Mouse (Mus musculus): Measurements from ENCODE around the gene Tespa1. TPM values are rescaled to one million over a fixed set of nuclear protein-coding genes. Genes with fewer than 3 reads are reported as not detected.
"Not testable (repeated sequence)": the region's sequence is repeated elsewhere in the genome, so short reads cannot be mapped to it uniquely, and the experiment has no call there.

Tespa1 gene
- total RNA-seq, 2 experiments from 2014 or later, result 0.44 TPM; not detected in 1

GRCm38 (mm10) chr10:130337581-130337980 is 14.9 kb downstream of the Tespa1 start:
- no peak for DNase-seq (ENCODE audit: low spot score)
- intact Hi-C loops (cut with DNase I), result no loop called here

DNA sequence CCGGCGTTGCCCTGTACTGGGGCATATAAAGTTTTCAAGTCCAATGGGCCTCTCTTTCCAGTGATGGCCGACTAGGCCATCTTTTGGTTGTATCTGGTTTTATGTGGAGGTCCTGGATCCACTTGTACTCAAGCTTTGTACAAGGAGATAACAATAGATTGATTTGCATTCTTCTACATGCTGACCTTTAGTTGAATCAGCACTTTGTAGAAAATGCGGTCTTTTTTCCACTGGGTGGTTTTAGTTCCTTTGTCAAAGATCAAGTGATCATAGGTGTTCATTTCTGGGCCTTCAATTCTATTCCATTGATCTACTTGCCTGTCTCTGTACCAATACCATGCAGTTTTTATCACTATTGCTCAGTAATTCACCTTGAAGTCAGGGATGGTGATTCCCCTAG is 17.4 kb downstream of the Tespa1 start:
- intact Hi-C loops (cut with DNase I); DNase-seq (ENCODE audit: low spot score): not testable (repeated sequence)

DNA sequence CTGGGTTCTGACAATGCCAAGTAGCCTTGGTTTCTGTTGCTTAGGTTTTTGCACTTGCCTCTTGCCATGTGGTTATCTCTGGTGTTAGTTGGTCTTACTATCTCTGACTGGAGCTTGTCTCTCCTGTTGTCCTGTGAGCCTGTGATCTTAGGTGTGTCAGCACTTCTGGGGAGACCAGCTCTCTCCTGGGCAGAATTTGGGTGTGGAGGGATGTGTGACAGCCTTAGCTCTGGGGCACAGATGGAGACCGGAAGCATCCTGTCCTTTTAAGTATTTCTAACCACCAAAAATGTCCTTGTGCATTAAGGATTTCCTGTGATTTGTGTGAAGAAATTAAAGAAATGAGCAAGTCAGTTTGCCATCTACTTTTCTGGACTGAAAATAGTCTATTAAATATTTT is 21.4 kb downstream of the Tespa1 start:
- intact Hi-C loops (cut with DNase I), result no loop called here
- no peak for DNase-seq (ENCODE audit: low spot score)

DNA sequence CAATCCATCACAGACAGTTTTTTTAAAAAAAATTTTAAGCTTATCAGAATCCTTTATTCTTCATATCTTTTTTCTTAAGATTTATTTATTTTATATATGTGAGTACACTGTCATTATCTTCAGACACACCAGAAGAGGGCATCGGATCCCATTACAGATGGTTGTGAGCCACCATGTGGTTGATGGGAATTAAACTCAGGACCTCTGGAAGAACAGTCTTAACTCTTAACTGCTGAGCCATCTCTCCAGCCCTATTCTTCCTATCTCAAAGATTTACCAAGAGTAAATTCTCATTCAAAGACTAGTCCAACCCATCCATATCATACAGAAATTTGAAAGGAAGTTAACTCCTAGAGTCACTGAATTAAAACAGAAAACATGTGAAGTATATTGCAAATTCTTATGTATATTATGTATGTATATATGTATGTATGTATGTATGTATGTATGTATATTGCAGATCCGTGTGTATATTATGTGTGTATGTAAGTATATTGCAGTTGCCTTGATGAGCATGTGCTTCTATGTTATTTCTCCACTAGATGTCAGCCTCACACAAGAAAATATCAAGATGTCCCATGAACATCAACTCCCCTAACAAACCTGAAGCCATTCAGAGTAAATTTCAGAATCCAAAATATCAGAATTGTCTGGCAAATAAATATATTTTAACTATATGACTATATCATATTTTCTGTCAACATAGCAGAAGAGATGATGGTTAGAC is 40.9 kb downstream of the Tespa1 start:
- no peak for DNase-seq (ENCODE audit: low spot score)
- intact Hi-C loops (cut with DNase I), result no loop called here

GRCm38 (mm10) chr10:130364766-130365165 is 42.1 kb downstream of the Tespa1 start:
- intact Hi-C loops (cut with DNase I), result no loop called here
- DNase-seq (ENCODE audit: low spot score), result no peak

GRCm38 (mm10) chr10:130368384-130368783 is 45.7 kb downstream of the Tespa1 start:
- DNase-seq (ENCODE audit: low spot score), result no peak
- intact Hi-C loops (cut with DNase I), result no loop called here

- intact Hi-C loops (cut with DNase I), result no loop called here
- no peak for DNase-seq (ENCODE audit: low spot score)
Measured at GRCm38 (mm10) chr10:130370005-130370682, 47.5 kb downstream of the Tespa1 start.

GRCm38 (mm10) chr10:130371644-130372043 is 49.0 kb downstream of the Tespa1 start:
- DNase-seq (ENCODE audit: low spot score), result no peak
- intact Hi-C loops (cut with DNase I), result no loop called here

DNA sequence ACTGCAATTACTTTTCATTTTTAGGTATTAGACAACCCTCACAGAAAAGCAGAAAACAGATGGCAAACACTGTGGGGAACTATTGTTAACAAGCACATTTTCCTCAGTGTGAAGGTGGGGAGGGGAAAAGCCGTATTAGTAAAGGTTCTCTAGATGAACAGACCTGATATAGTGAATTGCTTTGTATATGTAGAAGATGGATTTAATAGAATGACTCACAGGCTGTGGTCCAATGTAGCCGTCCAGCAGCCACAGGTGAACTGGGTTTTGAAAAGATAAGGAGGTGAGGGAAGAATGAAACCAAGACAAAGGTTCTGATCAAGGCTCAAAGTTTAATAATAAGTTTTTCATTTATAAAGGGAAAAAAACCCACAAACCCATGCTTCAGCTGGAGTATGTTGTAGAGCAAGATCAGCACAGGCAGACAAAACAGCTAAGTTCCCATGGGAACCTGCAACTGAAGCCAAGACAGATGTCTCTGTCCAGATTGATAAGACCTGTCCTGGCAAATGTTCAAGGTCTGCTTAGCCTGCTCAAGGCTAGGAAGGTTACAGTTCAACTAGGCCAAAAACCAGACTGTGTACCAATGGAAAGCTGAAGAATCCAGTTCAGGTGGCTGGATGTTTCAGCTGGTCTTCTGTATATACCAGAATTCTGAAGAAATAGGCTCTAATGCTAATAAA is 50.0 kb downstream of the Tespa1 start:
- intact Hi-C loops (cut with DNase I), result no loop called here
- DNase-seq (ENCODE audit: low spot score), result no peak

- intact Hi-C loops (cut with DNase I), result no loop called here
- no peak for DNase-seq (ENCODE audit: low spot score)
Measured at GRCm38 (mm10) chr10:130375145-130375544, 52.5 kb downstream of the Tespa1 start.

DNA sequence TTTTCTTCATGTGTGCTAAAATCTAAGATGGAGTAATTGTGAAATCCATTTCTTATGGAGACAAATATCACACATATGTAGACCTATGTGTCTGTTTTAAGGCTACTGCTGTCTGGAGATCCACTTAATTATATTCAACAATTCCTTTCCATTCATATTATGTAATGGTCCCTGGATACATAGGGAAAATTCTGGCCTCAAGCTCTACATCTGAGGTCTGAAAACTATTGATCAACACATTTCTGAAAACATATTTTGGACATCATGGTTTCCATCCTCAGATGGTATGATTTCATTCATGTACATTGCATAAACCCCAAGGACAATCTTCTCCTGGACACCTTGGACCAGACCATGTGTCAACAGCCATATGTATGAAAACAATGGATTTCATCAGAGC is 71.6 kb downstream of the Tespa1 start, which contains the start of gene Vmn2r84:
Gene Vmn2r84 (minus strand): TSS at position 101 of the 400 bp plus-strand sequence.
- no peak for DNase-seq (ENCODE audit: low spot score)
- intact Hi-C loops (cut with DNase I), result no loop called here

GRCm38 (mm10) chr10:130412167-130412698 is 89.6 kb downstream of the Tespa1 start:
- intact Hi-C loops (cut with DNase I); DNase-seq (ENCODE audit: low spot score): not testable (repeated sequence)

Other genes starting within 250 kb of the Tespa1 start
- gene Olfr823, start 207.5 kb upstream of the Tespa1 start, total RNA-seq (2021), result not detected
- gene Olfr824, start 192.9 kb upstream of the Tespa1 start, total RNA-seq (2021), result not detected
- not detected for gene Olfr825, start 156.1 kb upstream of the Tespa1 start, total RNA-seq (2021)
- gene Olfr826, start 138.7 kb upstream of the Tespa1 start, total RNA-seq (2021), result not detected
- gene Olfr827, start 108.5 kb upstream of the Tespa1 start, total RNA-seq (2021), result not detected
- gene Neurod4, start 42.6 kb upstream of the Tespa1 start, total RNA-seq (2021), result not detected
- gene Vmn2r84, start 71.5 kb downstream of the Tespa1 start, total RNA-seq (2021), result not detected
- not detected for gene Vmn2r85, start 106.8 kb downstream of the Tespa1 start, total RNA-seq (2021)
- gene Vmn2r86, start 133.2 kb downstream of the Tespa1 start, total RNA-seq (2021), result not detected
- gene Vmn2r87, start 174.5 kb downstream of the Tespa1 start, total RNA-seq (2021), result not detected